Mouse (Mus musculus): ENCODE measurements at regions not wholly inside any gene's neighbourhood (a gene's known extent, or its start where the extent isn't known, plus 50 kb on each side); places are given as distances from the start of the nearest gene placed in this dataset.

DNA sequence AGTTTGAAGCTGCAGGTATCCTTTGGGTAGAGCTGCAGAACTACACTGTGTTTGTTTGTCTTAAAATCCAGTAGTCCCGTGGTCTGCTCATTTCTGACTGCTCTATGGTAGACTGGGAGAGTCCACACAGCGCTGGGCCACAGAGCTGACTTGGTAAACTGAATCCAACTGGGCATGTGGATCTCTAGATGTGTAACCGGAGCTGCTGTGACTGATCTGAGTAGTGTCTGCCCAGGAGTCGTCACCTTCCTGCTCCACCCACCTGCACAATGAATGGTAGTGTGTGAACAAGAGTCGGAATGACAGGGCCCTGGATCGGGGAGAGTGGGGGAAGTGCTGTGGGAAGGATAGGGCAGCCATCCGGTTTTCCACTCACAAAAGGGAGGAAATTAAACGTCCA, 87.5 kb upstream of the Fam3c start:
- DNase-seq (ENCODE audit: low spot score) = no peak

- no peak for DNase-seq (ENCODE audit: low spot score)
Observed at GRCm38 (mm10) chr6:22443170-22443569, 87.1 kb upstream of the Fam3c start.

GRCm38 (mm10) chr6:22442591-22442990, 86.5 kb upstream of the Fam3c start:
- no peak for DNase-seq (ENCODE audit: low spot score)

GRCm38 (mm10) chr6:22439871-22440270, 83.8 kb upstream of the Fam3c start:
- DNase-seq (ENCODE audit: low spot score) = no peak

DNA sequence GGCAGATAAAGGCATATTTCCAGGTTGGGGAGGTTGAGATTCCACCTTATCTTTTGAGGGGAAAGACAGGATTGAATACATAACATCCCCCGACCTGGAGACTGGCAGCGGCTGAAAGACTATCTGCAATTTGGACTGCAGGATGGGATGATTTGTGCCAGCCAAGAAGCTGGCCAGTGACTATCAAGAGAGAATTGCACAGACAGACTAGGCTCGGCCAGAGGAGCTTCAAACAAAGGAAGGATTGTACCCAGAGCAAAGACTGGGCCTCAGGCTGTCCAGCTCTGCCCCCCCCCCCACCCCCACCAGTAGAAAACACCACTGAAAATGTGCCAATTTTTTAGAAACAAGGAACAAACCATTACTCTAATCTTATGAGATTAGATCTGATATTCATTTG, 73.0 kb upstream of the Fam3c start:
- no peak for DNase-seq (ENCODE audit: low spot score)

GRCm38 (mm10) chr6:22424161-22424807, 68.2 kb upstream of the Fam3c start:
- DNase-seq (ENCODE audit: low spot score) = no peak

DNA sequence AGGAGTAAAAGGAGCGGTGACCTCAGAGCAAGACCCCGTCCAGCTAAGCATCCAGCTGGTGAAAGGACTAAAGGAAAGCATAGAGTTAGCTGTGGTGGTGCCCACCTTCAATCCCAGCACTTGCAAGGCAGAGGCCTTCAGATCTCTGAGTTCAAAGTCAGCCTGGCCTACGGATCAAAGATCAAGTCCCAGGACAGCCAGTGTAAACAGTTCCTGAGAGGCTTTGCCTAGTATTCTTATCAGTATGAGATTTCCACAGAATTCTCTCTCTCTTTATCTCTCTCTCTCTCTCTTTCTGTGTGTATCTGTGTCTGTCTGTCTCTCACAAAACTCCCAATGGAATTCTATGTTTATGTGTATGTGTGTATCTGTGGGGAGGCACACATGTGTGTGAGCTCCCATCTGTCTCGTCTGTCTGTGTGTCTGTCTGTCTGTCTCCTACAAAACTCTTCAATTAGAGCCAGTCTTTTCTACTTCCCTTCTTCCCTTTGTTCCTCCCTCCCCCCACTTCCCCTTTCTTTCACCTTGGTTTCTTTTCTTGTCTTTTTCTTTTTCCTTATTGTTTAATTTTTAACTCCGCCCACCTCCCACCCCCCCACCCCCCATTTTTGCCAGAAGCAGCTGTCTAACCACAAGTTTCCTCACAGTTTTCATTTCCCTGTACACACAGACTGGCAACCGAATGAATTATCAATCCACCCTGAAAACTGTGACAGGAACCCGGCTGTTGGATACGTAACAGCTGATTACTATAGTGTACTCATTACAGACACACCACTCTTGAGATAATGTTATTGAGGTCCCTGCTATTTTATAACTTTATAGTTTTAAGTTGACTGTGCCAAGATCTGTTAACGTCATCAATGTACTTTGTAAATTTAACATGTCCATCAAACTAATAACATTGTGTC, 67.3 kb upstream of the Fam3c start:
- DNase-seq (ENCODE audit: low spot score) = no peak

- no peak for DNase-seq (ENCODE audit: low spot score)
Observed at GRCm38 (mm10) chr6:22421551-22421950, 65.5 kb upstream of the Fam3c start.

DNA sequence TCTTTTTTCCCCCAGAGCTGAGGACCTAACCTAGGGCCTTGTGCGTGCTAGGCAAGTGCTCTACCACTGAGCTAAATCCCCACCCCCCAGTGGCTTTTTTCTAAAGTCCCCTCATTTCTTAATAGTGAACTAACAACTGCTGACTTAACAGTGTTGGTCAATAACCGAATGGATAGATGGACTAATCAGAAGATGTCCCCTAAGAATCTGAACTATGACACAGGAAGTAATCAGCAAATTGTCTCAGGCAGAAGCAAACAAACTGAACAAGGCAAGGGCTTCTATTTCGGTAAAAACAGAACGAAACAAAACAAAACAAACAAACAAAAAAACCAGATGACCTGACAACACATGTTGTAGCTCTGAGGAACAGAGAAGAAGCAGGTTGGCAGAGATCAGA, 62.2 kb upstream of the Fam3c start:
- no peak for DNase-seq (ENCODE audit: low spot score)

GRCm38 (mm10) chr6:22417189-22417588, 61.1 kb upstream of the Fam3c start:
- no peak for DNase-seq (ENCODE audit: low spot score)

- DNase-seq (ENCODE audit: low spot score) = no peak
Observed at GRCm38 (mm10) chr6:22411796-22412195, 55.8 kb upstream of the Fam3c start.

- DNase-seq (ENCODE audit: low spot score) = no peak
Observed at GRCm38 (mm10) chr6:22408808-22409589, 53.0 kb upstream of the Fam3c start.
